Mouse (Mus musculus): ENCODE results near the gene Zfp90.
"Not testable (repeated sequence)": the region's sequence is repeated elsewhere in the genome, so short reads cannot be mapped to it uniquely, and the experiment has no call there.

Zfp90 gene

GRCm38 (mm10) chr8:106415182-106415971 is at the start of gene Zfp90:
Zfp90 (plus strand) TSS chr8:106415327.
- DNase-seq (ENCODE audit: low read depth, low spot score): peak; percentile 85

GRCm38 (mm10) chr8:106368501-106368900 is 46.6 kb upstream of the Zfp90 start:
- no peak for DNase-seq (ENCODE audit: low read depth, low spot score)

- DNase-seq (ENCODE audit: low read depth, low spot score): no peak
Measured at GRCm38 (mm10) chr8:106369069-106369468, 46.1 kb upstream of the Zfp90 start.

DNA sequence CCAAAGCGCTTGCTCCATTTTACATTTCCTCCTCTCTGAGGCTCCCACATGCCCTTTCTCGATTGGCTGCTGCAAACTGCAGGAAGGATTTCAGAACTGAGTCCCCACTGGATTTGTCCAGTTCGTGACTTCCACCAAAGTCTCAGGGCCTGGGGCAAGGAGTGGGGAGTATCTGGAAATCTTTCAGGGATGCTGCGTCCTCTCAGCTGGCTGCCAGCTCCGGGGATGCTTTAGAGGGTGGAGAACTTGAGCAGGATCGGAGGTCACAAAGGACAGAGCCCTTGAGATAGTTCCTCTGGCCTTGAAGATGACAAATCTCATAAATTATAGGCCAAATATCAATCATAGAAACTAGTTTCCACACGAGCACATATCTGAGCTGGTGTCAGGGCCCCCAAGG is 39.2 kb upstream of the Zfp90 start:
- DNase-seq (ENCODE audit: low read depth, low spot score): no peak

- DNase-seq (ENCODE audit: low read depth, low spot score): no peak
Measured at GRCm38 (mm10) chr8:106376862-106377261, 38.3 kb upstream of the Zfp90 start.

- DNase-seq (ENCODE audit: low read depth, low spot score): no peak
Measured at GRCm38 (mm10) chr8:106378501-106379048, 36.6 kb upstream of the Zfp90 start.

- no peak for DNase-seq (ENCODE audit: low read depth, low spot score)
Measured at GRCm38 (mm10) chr8:106379357-106379756, 35.8 kb upstream of the Zfp90 start.

GRCm38 (mm10) chr8:106381026-106381425 is 34.1 kb upstream of the Zfp90 start:
- DNase-seq (ENCODE audit: low read depth, low spot score): no peak

DNA sequence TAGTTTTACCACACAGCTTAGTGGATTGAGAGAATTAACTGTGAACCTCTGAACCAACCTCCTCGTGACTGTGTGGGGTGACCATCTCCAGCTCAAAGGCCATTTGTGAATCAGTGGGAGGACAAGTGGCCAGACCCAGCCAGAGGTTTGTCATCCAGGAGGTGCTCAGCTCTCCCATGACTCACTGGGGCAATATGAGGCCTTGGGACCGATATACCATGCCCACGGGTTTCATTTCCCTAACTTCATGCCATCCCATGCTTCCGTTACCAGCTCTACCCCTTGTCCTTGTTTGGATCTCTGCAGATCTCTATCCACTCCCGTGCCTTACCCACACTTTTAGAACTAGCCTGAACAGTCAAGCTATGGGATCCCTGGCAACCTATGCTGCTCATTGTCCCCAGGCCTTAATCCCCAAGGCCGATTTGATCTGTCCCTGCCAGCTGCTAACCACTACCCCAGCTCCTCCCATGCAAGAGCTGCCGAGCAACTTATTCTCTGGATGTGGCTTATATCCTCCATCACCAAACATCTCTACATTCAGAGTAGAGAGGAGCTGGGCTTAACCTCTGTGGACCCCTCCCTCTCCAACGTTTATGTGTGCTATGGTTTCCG is 27.2 kb upstream of the Zfp90 start:
- DNase-seq (ENCODE audit: low read depth, low spot score): no peak

GRCm38 (mm10) chr8:106394493-106394892 is 20.6 kb upstream of the Zfp90 start:
- DNase-seq (ENCODE audit: low read depth, low spot score): no peak

DNA sequence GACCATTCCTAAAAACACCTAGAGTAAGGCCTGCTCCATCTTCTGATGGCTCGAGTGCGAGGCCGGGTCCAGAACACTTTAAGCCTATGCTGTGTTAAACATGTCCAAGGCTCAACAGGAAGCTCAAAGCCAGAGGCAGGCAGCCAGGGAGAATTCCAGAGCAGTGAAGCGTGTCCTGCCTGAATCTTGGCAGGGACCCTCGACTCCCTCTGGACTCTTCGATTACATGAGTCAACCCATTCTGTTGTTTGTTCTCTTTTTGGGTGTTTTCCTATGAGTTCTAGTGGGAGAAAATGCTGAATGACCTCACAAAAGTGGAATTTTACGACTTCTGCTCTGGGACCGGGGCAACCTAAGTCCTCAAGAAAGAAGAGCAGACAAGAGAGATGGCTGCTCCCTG is 15.4 kb upstream of the Zfp90 start:
- DNase-seq (ENCODE audit: low read depth, low spot score): no peak

GRCm38 (mm10) chr8:106400181-106400580 is 14.9 kb upstream of the Zfp90 start:
- DNase-seq (ENCODE audit: low read depth, low spot score): no peak

- DNase-seq (ENCODE audit: low read depth, low spot score): no peak
Measured at GRCm38 (mm10) chr8:106403246-106403933, 11.7 kb upstream of the Zfp90 start.

DNA sequence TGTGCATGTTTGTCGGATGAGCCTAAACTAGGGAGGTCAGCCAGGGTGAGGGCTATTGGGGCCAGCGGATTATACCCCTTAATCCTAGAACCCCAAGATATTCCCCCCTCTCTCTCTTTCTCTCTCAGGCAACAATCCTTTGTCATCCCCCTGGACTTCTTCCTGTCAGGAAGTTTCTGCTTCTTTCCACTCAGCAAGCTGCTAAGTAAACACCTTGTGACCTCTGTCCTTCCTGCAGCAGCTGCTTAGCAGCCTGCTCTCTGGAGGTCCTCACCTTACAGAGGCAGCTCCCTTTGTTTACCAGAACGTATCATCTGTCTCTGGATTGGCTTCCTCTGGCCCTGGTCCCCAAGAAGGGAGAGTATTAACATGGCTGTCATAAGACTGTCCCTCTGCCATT is 10.3 kb upstream of the Zfp90 start:
- DNase-seq (ENCODE audit: low read depth, low spot score): no peak

DNA sequence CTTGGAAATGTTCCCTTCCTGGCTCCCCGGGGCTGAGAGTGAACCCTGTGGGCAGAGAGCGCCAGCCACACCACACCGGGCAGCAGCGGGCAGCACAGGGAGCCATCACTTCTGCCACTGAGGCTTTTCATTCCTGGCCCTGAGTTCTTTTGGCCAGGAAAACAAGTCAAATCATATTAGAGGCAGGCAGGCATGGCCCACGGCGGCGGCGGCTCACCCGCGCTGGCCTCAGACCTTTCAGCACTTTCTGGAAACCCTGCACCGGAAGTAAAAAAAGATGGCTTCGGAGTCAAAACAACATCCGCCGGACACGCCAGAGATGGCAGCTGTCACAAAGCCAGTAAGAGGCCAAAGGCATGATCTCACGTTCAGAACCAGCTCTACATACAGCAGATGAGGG is 9.3 kb upstream of the Zfp90 start:
- no peak for DNase-seq (ENCODE audit: low read depth, low spot score)

GRCm38 (mm10) chr8:106410055-106410454 is 5.1 kb upstream of the Zfp90 start:
- no peak for DNase-seq (ENCODE audit: low read depth, low spot score)

DNA sequence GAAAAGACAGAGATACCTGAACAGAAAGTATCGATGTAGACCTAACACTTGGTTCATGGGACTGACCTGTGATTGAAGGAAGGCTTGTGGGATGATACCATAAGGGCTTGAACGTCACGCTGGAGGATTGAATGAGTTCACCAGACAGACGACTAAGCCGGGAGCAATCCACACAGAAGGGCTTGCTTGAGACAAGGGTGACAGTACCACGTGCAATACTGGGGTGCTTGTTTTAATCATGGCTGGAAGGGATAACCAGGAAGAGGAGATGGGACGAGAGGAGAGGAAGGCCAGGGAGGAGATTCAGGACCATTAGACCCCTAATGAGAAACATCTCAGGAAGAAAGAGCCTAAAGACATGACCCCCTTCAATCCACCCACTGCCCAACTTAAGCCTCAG is 4.6 kb upstream of the Zfp90 start:
- DNase-seq (ENCODE audit: low read depth, low spot score): no peak

- peak; percentile 24 for DNase-seq (ENCODE audit: low read depth, low spot score)
Measured at GRCm38 (mm10) chr8:106411783-106412451, 3.2 kb upstream of the Zfp90 start.

DNA sequence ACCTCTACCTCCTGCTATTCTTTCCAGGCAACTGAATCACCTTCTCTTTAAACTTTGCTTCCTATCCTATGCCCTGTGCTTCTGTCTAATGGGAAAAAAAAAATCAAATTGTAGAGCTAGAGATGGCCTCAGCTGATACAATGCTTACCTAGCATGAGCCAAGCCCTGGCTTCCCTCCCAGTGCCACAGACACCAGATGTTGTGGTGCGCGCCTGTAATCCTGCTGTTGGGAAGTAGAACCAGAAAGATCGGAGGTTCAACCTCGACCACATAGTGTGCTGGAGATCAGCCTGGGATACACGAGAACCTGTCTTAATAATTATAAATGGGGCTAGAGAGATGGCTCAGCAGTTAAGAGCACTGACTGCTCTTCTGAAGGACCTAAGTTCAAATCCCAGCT is 2.6 kb downstream of the Zfp90 start:
- DNase-seq (ENCODE audit: low read depth, low spot score): no peak

- no peak for DNase-seq (ENCODE audit: low read depth, low spot score)
Measured at GRCm38 (mm10) chr8:106431088-106431487, 16.0 kb downstream of the Zfp90 start.

DNA sequence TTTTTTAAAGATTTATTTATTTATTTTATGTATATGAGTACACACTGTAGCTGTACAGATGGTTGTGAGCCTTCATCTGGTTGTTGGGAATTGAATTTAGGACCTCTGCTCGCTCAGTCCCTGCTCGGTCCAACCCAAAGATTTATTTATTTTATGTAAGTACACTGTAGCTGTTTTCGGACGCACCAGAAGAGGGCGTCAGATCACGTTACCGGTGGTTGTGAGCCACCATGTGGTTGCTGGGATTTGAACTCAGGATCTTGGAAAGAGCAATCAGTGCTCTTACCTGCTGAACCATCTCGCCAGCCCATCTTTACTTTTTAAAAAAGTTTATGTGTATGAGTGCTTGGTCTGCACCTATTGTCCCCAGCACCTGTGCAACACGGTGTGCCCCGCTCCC is 16.8 kb downstream of the Zfp90 start:
- DNase-seq (ENCODE audit: low read depth, low spot score): not testable (repeated sequence)
